Mouse (Mus musculus): ENCODE measurements at regions not wholly inside any gene's neighbourhood (a gene's known extent, or its start where the extent isn't known, plus 50 kb on each side); places are given as distances from the start of the nearest gene placed in this dataset.
"Not testable (repeated sequence)": the region's sequence is repeated elsewhere in the genome, so short reads cannot be mapped to it uniquely, and the experiment has no call there.

DNA sequence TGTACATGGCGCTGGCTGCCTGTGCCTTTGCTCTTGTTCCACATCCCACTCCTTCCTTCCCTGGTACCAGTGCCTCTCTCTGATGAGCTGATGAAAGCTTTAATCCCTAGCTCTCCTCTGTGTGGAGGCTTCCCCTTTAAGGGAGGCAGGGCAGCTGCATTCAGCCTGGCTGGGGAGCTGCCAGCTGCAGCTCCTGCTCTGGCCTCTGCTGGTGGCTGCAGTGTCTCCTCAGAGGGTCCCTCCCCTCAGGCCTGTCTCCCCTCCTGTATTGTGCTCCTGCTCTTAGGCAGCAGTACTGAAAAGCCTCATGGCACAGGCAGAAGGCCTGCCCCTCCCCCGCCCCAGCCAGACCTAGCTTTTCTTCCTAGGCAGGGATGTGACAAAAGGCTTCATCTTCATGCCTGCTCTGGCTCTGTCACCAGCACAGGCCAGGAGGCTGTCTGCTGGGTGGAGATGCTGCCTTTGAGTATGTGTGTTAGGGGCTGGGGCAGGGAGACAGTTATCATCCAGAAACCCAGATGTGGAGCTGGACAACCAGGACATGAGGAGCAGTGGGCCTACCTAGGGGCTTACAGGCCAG, 97.7 kb upstream of the Zcchc13 start:
- DNase-seq (ENCODE audit: extremely low read depth); H3K27me3 ChIP-seq (replicated peaks); H3K4me3 ChIP-seq (replicated peaks in 1 of 3; ENCODE audit: low read depth in 2 of 3, low read length in 2 of 3, poor library complexity in 1 of 3); H3K4me1 ChIP-seq (ENCODE audit: control insufficient read depth in 1 of 2, insufficient read depth in 2 of 2); dilution Hi-C loops (cut with MboI; ENCODE audit: extremely low pct_ligation_motif_present, extremely low pct_unique_long_range_greater_than_20kb, low sequenced_read_pairs); H3K9me3 ChIP-seq (replicated peaks; ENCODE audit: low read length); H3K4me2 ChIP-seq (ENCODE audit: insufficient read depth, low read depth, poor library complexity, severe bottlenecking); H3K36me3 ChIP-seq (replicated peaks in 1 of 2; ENCODE audit: control insufficient read depth in 1 of 2, insufficient read depth in 1 of 2, low read length in 1 of 2); H3K79me2 ChIP-seq (replicated peaks; ENCODE audit: control insufficient read depth, extremely low read depth, insufficient read depth, poor library complexity, severe bottlenecking); H3K9ac ChIP-seq (ENCODE audit: insufficient read depth, low read depth); in situ Hi-C loops (cut with MboI; ENCODE audit: low pct_ligation_motif_present, low pct_unique_long_range_greater_than_20kb, low sequenced_read_pairs); H3K27ac ChIP-seq (ENCODE audit: insufficient read depth, low read depth): not testable (repeated sequence)

DNA sequence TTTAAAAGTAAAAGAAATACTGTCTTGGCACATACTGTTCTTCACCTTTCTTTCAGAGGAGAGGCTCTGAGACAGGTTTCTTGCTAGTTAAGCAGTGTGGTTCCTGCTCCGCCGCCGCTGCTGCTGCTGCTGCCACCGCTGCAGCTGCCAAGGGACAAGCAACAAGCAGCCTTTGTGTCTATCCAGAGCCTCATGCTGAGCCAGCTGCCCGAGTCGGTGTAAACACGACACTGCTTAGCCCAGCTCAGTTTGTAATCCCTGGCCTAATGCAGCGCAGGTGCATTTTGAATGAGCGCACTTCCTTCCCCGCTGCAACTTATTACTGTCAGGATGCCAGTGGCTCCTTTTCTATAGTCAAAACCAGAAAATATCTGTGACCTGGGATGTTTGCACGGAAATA, 97.1 kb upstream of the Zcchc13 start:
- H3K4me3 ChIP-seq (replicated peaks in 1 of 3; ENCODE audit: low read depth in 2 of 3, low read length in 2 of 3, poor library complexity in 1 of 3) = no peak overlapping the region
- TF ChIP-seq JUND (conservative IDR thresholded peaks at IDR 0.05; ENCODE audit: low read depth, low read length) (no peak), EP300 (IDR thresholded peaks at IDR 0.05; ENCODE audit: low read length) (no peak), NELFE (IDR thresholded peaks at IDR 0.05; ENCODE audit: low read depth, low read length) (no peak), ZC3H11A (IDR thresholded peaks at IDR 0.05; ENCODE audit: low read depth, low read length) (no peak), MAFK (IDR thresholded peaks at IDR 0.05; ENCODE audit: insufficient replicate concordance, low read length) (no peak), ZNF384 (IDR thresholded peaks at IDR 0.05; ENCODE audit: low read depth, low read length) (no peak), MXI1 (IDR thresholded peaks at IDR 0.05; ENCODE audit: low read depth, low read length) (no peak), ELF1 (IDR thresholded peaks at IDR 0.05; ENCODE audit: low read depth, low read length) (no peak), RCOR1 (conservative IDR thresholded peaks at IDR 0.05; ENCODE audit: low read depth, low read length) (no peak), CHD2 (IDR thresholded peaks at IDR 0.05; ENCODE audit: low read length) (no peak), NRF1 (IDR thresholded peaks at IDR 0.05; ENCODE audit: low read depth, low read length) (no peak), JUN (IDR thresholded peaks at IDR 0.05; ENCODE audit: insufficient read depth, low read depth, low read length) (no peak), TBP (conservative IDR thresholded peaks at IDR 0.05; ENCODE audit: low read depth, low read length) (no peak), SMC3 (IDR thresholded peaks at IDR 0.05; ENCODE audit: low read depth, low read length) (no peak), KAT2A (IDR thresholded peaks at IDR 0.05; ENCODE audit: insufficient replicate concordance, low read length) (no peak), TCF12 (IDR thresholded peaks at IDR 0.05; ENCODE audit: low read depth, low read length) (no peak), BHLHE40 (IDR thresholded peaks at IDR 0.05; ENCODE audit: low read depth, low read length) (no peak), MAZ (IDR thresholded peaks at IDR 0.05; ENCODE audit: low read depth, low read length) (no peak), GABPA (IDR thresholded peaks at IDR 0.05; ENCODE audit: insufficient replicate concordance, low read depth, low read length) (no peak), PAX5 (IDR thresholded peaks at IDR 0.05; ENCODE audit: low read length) (no peak)
- no peak overlapping the region for H3K9ac ChIP-seq (ENCODE audit: insufficient read depth, low read depth)
- H3K4me2 ChIP-seq (ENCODE audit: insufficient read depth, low read depth, poor library complexity, severe bottlenecking) = no peak overlapping the region
- no peak for DNase-seq (ENCODE audit: extremely low read depth)
- no peak overlapping the region for H3K27ac ChIP-seq (ENCODE audit: insufficient read depth, low read depth)
- H3K36me3 ChIP-seq (replicated peaks in 1 of 2; ENCODE audit: control insufficient read depth in 1 of 2, insufficient read depth in 1 of 2, low read length in 1 of 2) = no peaks in the 10 kb centered on the region
- dilution Hi-C loops (cut with MboI; ENCODE audit: extremely low pct_ligation_motif_present, extremely low pct_unique_long_range_greater_than_20kb, low sequenced_read_pairs) = no loop called here
- in situ Hi-C loops (cut with MboI; ENCODE audit: low pct_ligation_motif_present, low pct_unique_long_range_greater_than_20kb, low sequenced_read_pairs) = no loop called here
- no peaks in the 10 kb centered on the region for H3K9me3 ChIP-seq (replicated peaks; ENCODE audit: low read length)
- no peaks in the 10 kb centered on the region; a peak in 1 of 4 replicates for H3K4me1 ChIP-seq (ENCODE audit: control insufficient read depth in 1 of 2, insufficient read depth in 2 of 2)
- no peaks in the 10 kb centered on the region for H3K27me3 ChIP-seq (replicated peaks)
- H3K79me2 ChIP-seq (replicated peaks; ENCODE audit: control insufficient read depth, extremely low read depth, insufficient read depth, poor library complexity, severe bottlenecking) = no peaks in the 10 kb centered on the region
